Mouse (Mus musculus) CH12.LX (cell line): ENCODE data around the gene Gbx2. TPM values are rescaled to one million over a fixed set of nuclear protein-coding genes. Genes with fewer than 3 reads are reported as not detected.

Source experiments
- DNase-seq: peaks from one replicate; pipeline ENCODE4 v3.0.0-alpha.2; 2013; ENCODE audit errors: extremely low read depth
- H3K27ac ChIP-seq: 2 replicates; pipeline ENCODE4 v1.5.1; 2012; ENCODE audit warnings: low read depth, mild to moderate bottlenecking, control low read depth, moderate library complexity; ENCODE audit not compliant: insufficient read depth
- H3K27me3 ChIP-seq: replicated peaks from 2 replicates; pipeline ENCODE3; 2012; ENCODE audit warnings: inconsistent platforms
- H3K36me3 ChIP-seq, 2 experiments: replicated peaks in 1 of 2; 2 replicates each; pipeline versions ENCODE3 to v1.6.1; 2012; ENCODE audit warnings: inconsistent platforms in 1 of 2, low read length in 1 of 2, mild to moderate bottlenecking in 1 of 2, mixed read lengths in 1 of 2, moderate library complexity in 1 of 2; ENCODE audit not compliant: control insufficient read depth in 1 of 2, insufficient read depth in 1 of 2
- H3K4me1 ChIP-seq, 2 experiments: 2 replicates each; pipeline ENCODE4 v1.6.1; 2012; ENCODE audit warnings: inconsistent platforms in 1 of 2, moderate library complexity in 1 of 2; ENCODE audit not compliant: insufficient read depth in 2 of 2, control insufficient read depth in 1 of 2
- H3K4me2 ChIP-seq: 2 replicates; pipeline ENCODE4 v1.6.1; 2012; ENCODE audit warnings: low read depth, mild to moderate bottlenecking, control low read depth; ENCODE audit not compliant: poor library complexity, insufficient read depth, severe bottlenecking
- H3K4me3 ChIP-seq, 3 experiments: fragments of 150-350 bp in 1 of 3; sonication (generic) in 1 of 3; replicated peaks in 1 of 3; 2 replicates each; pipeline versions ENCODE3 to v1.5.1; 2011 to 2012; ENCODE audit warnings: low read depth in 2 of 3, low read length in 2 of 3, mild to moderate bottlenecking in 2 of 3, moderate library complexity in 2 of 3, control low read depth in 1 of 3, improper control_type of control experiment in 1 of 3, inconsistent platforms in 1 of 3, mixed read lengths in 1 of 3; ENCODE audit not compliant: poor library complexity in 1 of 3
- H3K79me2 ChIP-seq: replicated peaks from 2 replicates; pipeline ENCODE4 v1.6.1; 2012; ENCODE audit warnings: mild to moderate bottlenecking, moderate library complexity; ENCODE audit not compliant: control insufficient read depth, poor library complexity, insufficient read depth, severe bottlenecking; ENCODE audit errors: extremely low read depth
- H3K9ac ChIP-seq: 2 replicates; pipeline ENCODE4 v1.6.1; 2012; ENCODE audit warnings: low read depth, mild to moderate bottlenecking, control low read depth, moderate library complexity; ENCODE audit not compliant: insufficient read depth
- H3K9me3 ChIP-seq: replicated peaks from 2 replicates; pipeline ENCODE3; 2012; ENCODE audit warnings: low read length, inconsistent platforms, mixed read lengths
- CHD2 ChIP-seq: IDR thresholded peaks from 2 replicates; pipeline ENCODE4 v1.6.1; 2011; ENCODE audit warnings: low read length, improper control_type of control experiment
- E2F4 ChIP-seq: IDR thresholded peaks from 2 replicates; pipeline ENCODE4 v1.6.1; 2011; ENCODE audit warnings: low read depth, low read length, improper control_type of control experiment; ENCODE audit not compliant: insufficient replicate concordance
- ELF1 ChIP-seq: IDR thresholded peaks from 2 replicates; pipeline ENCODE4 v1.6.1; 2014; ENCODE audit warnings: low read depth, mild to moderate bottlenecking, inconsistent platforms, low read length, improper control_type of control experiment
- ETS1 ChIP-seq: conservative IDR thresholded peaks from 2 replicates; pipeline ENCODE4 v1.6.1; 2012; ENCODE audit warnings: low read depth, mild to moderate bottlenecking, inconsistent platforms, low read length, improper control_type of control experiment, moderate library complexity
- HCFC1 ChIP-seq: IDR thresholded peaks from 2 replicates; pipeline ENCODE4 v1.6.1; 2012; ENCODE audit warnings: low read depth, mild to moderate bottlenecking, inconsistent platforms, low read length, improper control_type of control experiment
- IRF4 ChIP-seq: IDR thresholded peaks from 2 replicates; pipeline ENCODE4 v1.6.1; 2014; ENCODE audit warnings: low read depth, mild to moderate bottlenecking, inconsistent platforms, low read length, improper control_type of control experiment
- JUN ChIP-seq: IDR thresholded peaks from 2 replicates; pipeline ENCODE4 v1.6.1; 2011; ENCODE audit warnings: low read depth, mild to moderate bottlenecking, low read length, improper control_type of control experiment, moderate library complexity; ENCODE audit not compliant: insufficient read depth
- JUND ChIP-seq: conservative IDR thresholded peaks from 2 replicates; pipeline ENCODE4 v1.6.1; 2011; ENCODE audit warnings: low read depth, low read length, improper control_type of control experiment
- KAT2A ChIP-seq: IDR thresholded peaks from 2 replicates; pipeline ENCODE4 v1.6.1; 2012; ENCODE audit warnings: low read length, improper control_type of control experiment, inconsistent platforms; ENCODE audit not compliant: insufficient replicate concordance
- MAFK ChIP-seq: IDR thresholded peaks from 2 replicates; pipeline ENCODE4 v1.6.1; 2011; ENCODE audit warnings: low read length, improper control_type of control experiment; ENCODE audit not compliant: insufficient replicate concordance
- MAX ChIP-seq: IDR thresholded peaks from 2 replicates; pipeline ENCODE4 v1.6.1; 2011; ENCODE audit warnings: low read length, improper control_type of control experiment
- MAZ ChIP-seq: IDR thresholded peaks from 2 replicates; pipeline ENCODE4 v1.6.1; 2012; ENCODE audit warnings: low read depth, mild to moderate bottlenecking, inconsistent platforms, low read length, improper control_type of control experiment, moderate library complexity
- MXI1 ChIP-seq: IDR thresholded peaks from 2 replicates; pipeline ENCODE4 v1.6.1; 2011; ENCODE audit warnings: mild to moderate bottlenecking, low read depth, low read length, improper control_type of control experiment
- NRF1 ChIP-seq: IDR thresholded peaks from 2 replicates; pipeline ENCODE4 v1.6.1; 2014; ENCODE audit warnings: low read depth, mild to moderate bottlenecking, inconsistent platforms, low read length, improper control_type of control experiment, moderate library complexity
- POLR2A ChIP-seq: IDR thresholded peaks from 2 replicates; pipeline ENCODE4 v1.6.1; 2011; ENCODE audit warnings: low read depth, mild to moderate bottlenecking, improper control_type of control experiment, low read length
- POLR2AphosphoS2 ChIP-seq: IDR thresholded peaks from 2 replicates; pipeline ENCODE4 v1.6.1; 2011; ENCODE audit warnings: low read depth, low read length, improper control_type of control experiment
- RAD21 ChIP-seq: IDR thresholded peaks from 2 replicates; pipeline ENCODE4 v1.6.1; 2011; ENCODE audit warnings: low read depth, mild to moderate bottlenecking, low read length, improper control_type of control experiment, moderate library complexity
- SIN3A ChIP-seq: IDR thresholded peaks from 2 replicates; pipeline ENCODE4 v1.6.1; 2012; ENCODE audit warnings: low read length, improper control_type of control experiment, inconsistent platforms
- SMC3 ChIP-seq: IDR thresholded peaks from 2 replicates; pipeline ENCODE4 v1.6.1; 2011; ENCODE audit warnings: low read depth, low read length, improper control_type of control experiment
- TBP ChIP-seq: conservative IDR thresholded peaks from 2 replicates; pipeline ENCODE4 v1.6.1; 2011; ENCODE audit warnings: low read depth, low read length, improper control_type of control experiment
- USF2 ChIP-seq: conservative IDR thresholded peaks from 2 replicates; pipeline ENCODE4 v1.6.1; 2011; ENCODE audit warnings: low read depth, low read length, improper control_type of control experiment
- ZC3H11A ChIP-seq: IDR thresholded peaks from 2 replicates; pipeline ENCODE4 v1.6.1; 2012; ENCODE audit warnings: low read depth, mild to moderate bottlenecking, inconsistent platforms, low read length, improper control_type of control experiment
- ZKSCAN1 ChIP-seq: IDR thresholded peaks from 2 replicates; pipeline ENCODE4 v1.6.1; 2012; ENCODE audit warnings: low read depth, inconsistent platforms, low read length, improper control_type of control experiment, borderline replicate concordance
- dilution Hi-C: fragments of 300-500 bp; cut with MboI; formaldehyde crosslinking; loops from 2 replicates; pipeline ENCODE4 v1.14.3; 2020; ENCODE audit warnings: low sequenced_read_pairs; ENCODE audit not compliant: extremely low pct_unique_long_range_greater_than_20kb, extremely low pct_ligation_motif_present
- in situ Hi-C: fragments of 300-500 bp; cut with MboI; formaldehyde crosslinking; loops from 3 replicates; pipeline ENCODE4 v1.14.3; 2019; ENCODE audit warnings: low sequenced_read_pairs, low pct_ligation_motif_present, low pct_unique_long_range_greater_than_20kb, mixed read lengths
- polyA plus RNA-seq: library from polyadenylated mRNA; unstranded; fragments of >175 nt; gene quantifications from 2 replicates; pipeline ENCODE4 v1.2.1, GENCODE M21; 2012; ENCODE audit warnings: low read depth; ENCODE audit not compliant: insufficient read length
- total RNA-seq, 2 experiments: library from RNA; depleted of rRNA; stranded (reverse); fragments of 300-350 nt in 1 of 2; fragments of >200 nt in 1 of 2; gene quantifications; 2 replicates each; pipeline ENCODE4 v1.2.3; 2012 to 2014

Gene Gbx2
- total and polyA plus RNA-seq, 3 experiments: not detected

GRCm38 (mm10) chr1:89921806-89922205, 9.2 kb downstream of the Gbx2 start:
- no peak overlapping the region for H3K4me2 ChIP-seq
- peaks cover 95% of the 10 kb centered on the region for H3K9me3 ChIP-seq
- no peak overlapping the region for H3K27ac ChIP-seq
- in situ Hi-C loops: no loop called here
- H3K36me3 ChIP-seq: no peaks in the 10 kb centered on the region
- no peak overlapping the region for H3K4me3 ChIP-seq
- no peaks in the 10 kb centered on the region for H3K79me2 ChIP-seq
- dilution Hi-C loops: no loop called here
- no peak for DNase-seq
- no peaks in the 10 kb centered on the region for H3K27me3 ChIP-seq
- H3K4me1 ChIP-seq: no peaks in the 10 kb centered on the region
- no peak for TF ChIP-seq ELF1
- H3K9ac ChIP-seq: no peak overlapping the region

GRCm38 (mm10) chr1:89919206-89919605, 11.8 kb downstream of the Gbx2 start:
- no peaks in the 10 kb centered on the region for H3K36me3 ChIP-seq
- H3K4me2 ChIP-seq: no peak overlapping the region
- H3K9me3 ChIP-seq: peaks cover 71% of the 10 kb centered on the region
- no peaks in the 10 kb centered on the region for H3K27me3 ChIP-seq
- no peak overlapping the region for H3K9ac ChIP-seq
- DNase-seq: no peak
- H3K4me1 ChIP-seq: no peaks in the 10 kb centered on the region
- no peak overlapping the region for H3K4me3 ChIP-seq
- TF ChIP-seq USF2: no peak
- TF ChIP-seq ETS1: no peak
- TF ChIP-seq JUN: no peak
- dilution Hi-C loops (no loop called here), in situ Hi-C loops (no loop called here)
- no peaks in the 10 kb centered on the region for H3K79me2 ChIP-seq
- H3K27ac ChIP-seq: no peak overlapping the region

- H3K9me3 ChIP-seq: peaks cover 65% of the 10 kb centered on the region
- H3K27me3 ChIP-seq: no peaks in the 10 kb centered on the region
- H3K27ac ChIP-seq: no peak overlapping the region
- H3K4me1 ChIP-seq: no peaks in the 10 kb centered on the region
- in situ Hi-C loops (no loop called here), dilution Hi-C loops (no loop called here)
- no peak overlapping the region for H3K9ac ChIP-seq
- DNase-seq: no peak
- H3K4me2 ChIP-seq: no peak overlapping the region
- H3K4me3 ChIP-seq: no peak overlapping the region
- no peak for TF ChIP-seq E2F4
- no peak for TF ChIP-seq CHD2
- no peak for TF ChIP-seq SIN3A
- TF ChIP-seq POLR2A: no peak
- no peak for TF ChIP-seq POLR2AphosphoS2
- TF ChIP-seq TBP: no peak
- no peak for TF ChIP-seq MAZ
- no peak for TF ChIP-seq MAFK
- TF ChIP-seq NRF1: no peak
- no peak for TF ChIP-seq SMC3
- TF ChIP-seq ZKSCAN1: no peak
- no peak for TF ChIP-seq RAD21
- TF ChIP-seq JUND: no peak
- no peak for TF ChIP-seq USF2
- TF ChIP-seq KAT2A: no peak
- TF ChIP-seq IRF4: no peak
- TF ChIP-seq MXI1: no peak
- TF ChIP-seq ZC3H11A: no peak
- TF ChIP-seq HCFC1: no peak
- TF ChIP-seq MAX: no peak
- H3K79me2 ChIP-seq: no peaks in the 10 kb centered on the region
- no peaks in the 10 kb centered on the region for H3K36me3 ChIP-seq
Observed at GRCm38 (mm10) chr1:89918111-89918510, 12.9 kb downstream of the Gbx2 start.
